Mouse (Mus musculus) cerebellum, adult 2 months (tissue): ENCODE measurements around the gene Dgke.

Experiments used
- CTCF ChIP-seq: fragments of 200-500 bp; IDR thresholded peaks from 2 replicates; pipeline ENCODE4 v1.5.1; 2011; ENCODE audit warnings: low read depth, mild to moderate bottlenecking, control low read depth, low read length, moderate library complexity, borderline replicate concordance; ENCODE audit not compliant: insufficient read depth
- POLR2A ChIP-seq: fragments of 200-500 bp; IDR thresholded peaks from 2 replicates; pipeline ENCODE4 v1.6.1; 2011; ENCODE audit warnings: low read length, control low read depth, borderline replicate concordance; ENCODE audit not compliant: insufficient read depth

DNA sequence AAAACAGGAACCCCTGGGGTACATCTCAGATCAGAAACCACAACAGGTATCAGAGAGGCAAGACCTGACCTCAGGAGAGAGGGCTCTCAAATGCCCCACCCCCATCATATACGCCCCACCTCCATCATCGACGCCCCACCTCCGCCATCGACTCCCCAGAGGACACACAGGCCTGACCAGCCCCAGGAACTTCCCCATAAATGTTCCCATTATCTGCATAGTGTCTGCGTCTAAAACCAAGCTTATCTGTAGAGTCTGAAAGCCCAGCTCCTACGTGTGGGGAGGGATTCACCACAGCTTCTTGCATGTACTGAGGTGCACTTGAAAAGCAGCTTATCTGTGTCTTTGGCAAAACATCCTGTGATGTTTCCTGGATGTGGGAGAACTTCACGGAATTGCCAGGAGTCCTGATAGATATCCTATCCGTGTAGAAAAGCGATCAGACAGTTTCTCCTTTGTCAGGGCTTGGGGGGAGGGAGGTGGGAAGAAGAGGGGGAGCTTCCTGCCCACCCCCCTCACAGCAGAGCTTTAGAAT, 37.7 kb downstream of the Dgke start:
- TF ChIP-seq CTCF (no peak), POLR2A (no peak)
